Mouse (Mus musculus) ES-Bruce4 (cell line): ENCODE data around the gene Dclre1a. TPM values are rescaled to one million over a fixed set of nuclear protein-coding genes. Genes with fewer than 3 reads are reported as not detected.

Source experiments
- H3K27ac ChIP-seq: 2 replicates; pipeline ENCODE4 v1.5.1; 2012; ENCODE audit warnings: low read length, inconsistent platforms; ENCODE audit not compliant: insufficient read depth
- H3K27me3 ChIP-seq: 2 replicates; pipeline ENCODE4 v1.6.1; 2012; ENCODE audit warnings: mild to moderate bottlenecking, low read length, inconsistent platforms; ENCODE audit not compliant: control insufficient read depth, poor library complexity, insufficient read depth, severe bottlenecking
- H3K36me3 ChIP-seq: 2 replicates; pipeline ENCODE4 v1.6.1; 2012; ENCODE audit warnings: inconsistent platforms, mild to moderate bottlenecking, low read length, moderate library complexity; ENCODE audit not compliant: control insufficient read depth, poor library complexity, insufficient read depth, severe bottlenecking
- H3K4me1 ChIP-seq: one replicate; pipeline ENCODE4 v1.8.1; 2011; ENCODE audit warnings: low read length; ENCODE audit not compliant: control insufficient read depth, insufficient read depth
- H3K4me3 ChIP-seq: 2 replicates; pipeline ENCODE4 v1.5.1; 2011; ENCODE audit warnings: low read depth, mild to moderate bottlenecking, low read length
- H3K9ac ChIP-seq: 2 replicates; pipeline ENCODE4 v1.6.1; 2012; ENCODE audit warnings: low read depth, mild to moderate bottlenecking, inconsistent platforms; ENCODE audit not compliant: poor library complexity, severe bottlenecking
- H3K9me3 ChIP-seq: replicated peaks from 2 replicates; pipeline ENCODE4 v1.6.1; 2012; ENCODE audit warnings: mild to moderate bottlenecking, low read length, inconsistent platforms; ENCODE audit not compliant: control insufficient read depth, poor library complexity, insufficient read depth, severe bottlenecking
- CTCF ChIP-seq: IDR thresholded peaks from one replicate; pipeline ENCODE4 v1.8.1; 2011; ENCODE audit warnings: low read depth, low read length
- EP300 ChIP-seq: IDR thresholded peaks from 2 replicates; pipeline ENCODE4 v1.6.1; 2011; ENCODE audit warnings: low read depth, low read length; ENCODE audit not compliant: insufficient read depth
- POLR2A ChIP-seq: IDR thresholded peaks from one replicate; pipeline ENCODE4 v1.8.1; 2011; ENCODE audit warnings: low read length; ENCODE audit not compliant: insufficient read depth
- polyA plus RNA-seq: library from polyadenylated mRNA; stranded (reverse); fragments of >200 nt; gene quantifications from 2 replicates; pipeline ENCODE4 v1.2.4, GENCODE M21; 2011; ENCODE audit warnings: low read depth; ENCODE audit not compliant: missing spikeins, insufficient read depth, insufficient read length

Dclre1a gene
- polyA plus RNA-seq, 1 experiment = 14.0 TPM

- no peaks in the 10 kb centered on the region for H3K36me3 ChIP-seq
- H3K27me3 ChIP-seq = no peaks in the 10 kb centered on the region
- no peak overlapping the region for H3K27ac ChIP-seq
- no peaks in the 10 kb centered on the region for H3K4me1 ChIP-seq
- H3K9me3 ChIP-seq = no peaks in the 10 kb centered on the region
- H3K4me3 ChIP-seq = no peak overlapping the region
- H3K9ac ChIP-seq = no peak overlapping the region
- TF ChIP-seq POLR2A (no peak), EP300 (no peak), CTCF (no peak)
Observed at GRCm38 (mm10) chr19:56563469-56563868, 15.4 kb upstream of the Dclre1a start.

GRCm38 (mm10) chr19:56562433-56563138 lies 14.6 kb upstream of the Dclre1a start:
- Histone ChIP-seq H3K36me3 (no peaks in the 10 kb centered on the region), H3K4me3 (no peak overlapping the region), H3K9ac (no peak overlapping the region), H3K9me3 (no peaks in the 10 kb centered on the region), H3K27me3 (no peaks in the 10 kb centered on the region), H3K4me1 (no peaks in the 10 kb centered on the region), H3K27ac (no peak overlapping the region)
- TF ChIP-seq CTCF (no peak), POLR2A (no peak), EP300 (no peak)

GRCm38 (mm10) chr19:56555972-56556371 lies 8.0 kb upstream of the Dclre1a start:
- Histone ChIP-seq H3K9me3 (no peaks in the 10 kb centered on the region), H3K27ac (no peak overlapping the region), H3K36me3 (peaks cover 5% of the 10 kb centered on the region), H3K9ac (no peak overlapping the region), H3K27me3 (no peaks in the 10 kb centered on the region), H3K4me1 (no peaks in the 10 kb centered on the region), H3K4me3 (no peak overlapping the region)
- TF ChIP-seq POLR2A = no peak
- no peak for TF ChIP-seq CTCF
- no peak for TF ChIP-seq EP300

GRCm38 (mm10) chr19:56553177-56553576 lies 5.2 kb upstream of the Dclre1a start:
- no peak overlapping the region for H3K9ac ChIP-seq
- peaks cover 5% of the 10 kb centered on the region for H3K36me3 ChIP-seq
- no peaks in the 10 kb centered on the region for H3K27me3 ChIP-seq
- no peaks in the 10 kb centered on the region for H3K4me1 ChIP-seq
- H3K9me3 ChIP-seq = no peaks in the 10 kb centered on the region
- TF ChIP-seq POLR2A (no peak), CTCF (no peak), EP300 (no peak)
- no peak overlapping the region for H3K27ac ChIP-seq
- no peak overlapping the region for H3K4me3 ChIP-seq

GRCm38 (mm10) chr19:56549033-56549680 lies 1.1 kb upstream of the Dclre1a start:
- Histone ChIP-seq H3K36me3 (peaks cover 5% of the 10 kb centered on the region), H3K9ac (peak overlapping the region; percentile 96), H3K9me3 (no peaks in the 10 kb centered on the region), H3K4me3 (peak overlapping the region; percentile 96), H3K4me1 (no peaks in the 10 kb centered on the region), H3K27ac (0 out of 2 replicates have a peak overlapping the region, but pooled peaks have one; percentile 78), H3K27me3 (no peaks in the 10 kb centered on the region)
- no peak for TF ChIP-seq EP300
- no peak for TF ChIP-seq POLR2A
- no peak for TF ChIP-seq CTCF

GRCm38 (mm10) chr19:56548230-56549032 lies 409 bp upstream of the Dclre1a start, which contains the start of gene Nhlrc2:
Gene Nhlrc2 (plus strand): TSS chr19:56548261.
- Histone ChIP-seq H3K36me3 (peaks cover 5% of the 10 kb centered on the region), H3K27me3 (no peaks in the 10 kb centered on the region), H3K9me3 (no peaks in the 10 kb centered on the region), H3K9ac (peak within 1 kb of the TSS; percentile 96), H3K4me3 (peak within 1 kb of the TSS; percentile 96), H3K27ac (peak within 1 kb of the TSS; percentile 78), H3K4me1 (no peaks in the 10 kb centered on the region)
- TF ChIP-seq POLR2A (no peak), CTCF (no peak), EP300 (no peak)
